Mouse (Mus musculus): ENCODE measurements around the gene Chdh. TPM values are rescaled to one million over a fixed set of nuclear protein-coding genes. Genes with fewer than 3 reads are reported as not detected.

The Chdh gene
- polyA plus RNA-seq, 1 experiment from 2014 or later, result 4.3 TPM

- H3K9ac ChIP-seq (ENCODE audit: low read depth, low read length), result no peak overlapping the region
- no peak overlapping the region for H3K4me2 ChIP-seq (ENCODE audit: low read length)
- H3K9me3 ChIP-seq (replicated peaks; ENCODE audit: low read length), result no peaks in the 10 kb centered on the region
- H3K4me1 ChIP-seq (replicated peaks; ENCODE audit: insufficient read depth, low read length), result no peaks in the 10 kb centered on the region
- WGBS, result 92% methylated on average over 4 of the region's 4 CpGs
- no peak overlapping the region for H3K27ac ChIP-seq
- peaks cover 55% of the 10 kb centered on the region for H3K36me3 ChIP-seq (ENCODE audit: insufficient read depth, low read length)
- no peak for TF ChIP-seq CTCF (IDR thresholded peaks at IDR 0.05; ENCODE audit: low read depth)
- ATAC-seq (replicated peaks; ENCODE audit: low FRiP score, low read depth) (no peak), DNase-seq (ENCODE audit: low spot score) (no peak)
- H3K4me3 ChIP-seq (replicated peaks; ENCODE audit: low read depth, low read length), result no peak overlapping the region
- no peaks in the 10 kb centered on the region for H3K27me3 ChIP-seq (ENCODE audit: insufficient read depth, low read length)
These were observed 13.8 kb upstream of the Chdh start for GRCm38 (mm10) chr14:29994976-29995375.

- Histone ChIP-seq H3K4me1 (replicated peaks; ENCODE audit: insufficient read depth, low read length) (no peaks in the 10 kb centered on the region), H3K9me3 (replicated peaks; ENCODE audit: low read length) (no peaks in the 10 kb centered on the region), H3K4me3 (replicated peaks; ENCODE audit: low read depth, low read length) (no peak overlapping the region), H3K27ac (peak overlapping the region; percentile 31; the same call in 1 of the 2 replicates), H3K4me2 (ENCODE audit: low read length) (no peak overlapping the region), H3K27me3 (ENCODE audit: insufficient read depth, low read length) (no peaks in the 10 kb centered on the region), H3K36me3 (ENCODE audit: insufficient read depth, low read length) (peaks cover 43% of the 10 kb centered on the region), H3K9ac (ENCODE audit: low read depth, low read length) (no peak overlapping the region)
- no peak for TF ChIP-seq CTCF (IDR thresholded peaks at IDR 0.05; ENCODE audit: low read depth)
- peak; percentile 89 for ATAC-seq (replicated peaks; ENCODE audit: low FRiP score, low read depth)
- peak; percentile 41 for DNase-seq (ENCODE audit: low spot score)
- 73% methylated on average over 11 of the region's 11 CpGs for WGBS
These were observed 12.6 kb upstream of the Chdh start for GRCm38 (mm10) chr14:29996000-29996751.

GRCm38 (mm10) chr14:29997345-29997744, 11.5 kb upstream of the Chdh start:
- no peak for TF ChIP-seq CTCF (IDR thresholded peaks at IDR 0.05; ENCODE audit: low read depth)
- Histone ChIP-seq H3K9me3 (replicated peaks; ENCODE audit: low read length) (no peaks in the 10 kb centered on the region), H3K4me1 (replicated peaks; ENCODE audit: insufficient read depth, low read length) (no peaks in the 10 kb centered on the region), H3K36me3 (ENCODE audit: insufficient read depth, low read length) (peaks cover 31% of the 10 kb centered on the region), H3K27me3 (ENCODE audit: insufficient read depth, low read length) (no peaks in the 10 kb centered on the region), H3K9ac (ENCODE audit: low read depth, low read length) (no peak overlapping the region), H3K4me2 (ENCODE audit: low read length) (no peak overlapping the region), H3K4me3 (replicated peaks; ENCODE audit: low read depth, low read length) (no peak overlapping the region), H3K27ac (no peak overlapping the region)
- DNase-seq (ENCODE audit: low spot score) (no peak), ATAC-seq (replicated peaks; ENCODE audit: low FRiP score, low read depth) (no peak)

- Histone ChIP-seq H3K4me3 (replicated peaks; ENCODE audit: low read depth, low read length) (no peak overlapping the region), H3K4me1 (replicated peaks; ENCODE audit: insufficient read depth, low read length) (no peaks in the 10 kb centered on the region), H3K27me3 (ENCODE audit: insufficient read depth, low read length) (no peaks in the 10 kb centered on the region), H3K9ac (ENCODE audit: low read depth, low read length) (no peak overlapping the region), H3K36me3 (ENCODE audit: insufficient read depth, low read length) (peaks cover 16% of the 10 kb centered on the region), H3K9me3 (replicated peaks; ENCODE audit: low read length) (no peaks in the 10 kb centered on the region), H3K4me2 (ENCODE audit: low read length) (no peak overlapping the region), H3K27ac (no peak overlapping the region)
- no peak for TF ChIP-seq CTCF (IDR thresholded peaks at IDR 0.05; ENCODE audit: low read depth)
- ATAC-seq (replicated peaks; ENCODE audit: low FRiP score, low read depth) (no peak), DNase-seq (ENCODE audit: low spot score) (no peak)
- WGBS, result 80% methylated on average over 13 of the region's 13 CpGs
These were observed 9.9 kb upstream of the Chdh start for GRCm38 (mm10) chr14:29998747-29999474.

DNA sequence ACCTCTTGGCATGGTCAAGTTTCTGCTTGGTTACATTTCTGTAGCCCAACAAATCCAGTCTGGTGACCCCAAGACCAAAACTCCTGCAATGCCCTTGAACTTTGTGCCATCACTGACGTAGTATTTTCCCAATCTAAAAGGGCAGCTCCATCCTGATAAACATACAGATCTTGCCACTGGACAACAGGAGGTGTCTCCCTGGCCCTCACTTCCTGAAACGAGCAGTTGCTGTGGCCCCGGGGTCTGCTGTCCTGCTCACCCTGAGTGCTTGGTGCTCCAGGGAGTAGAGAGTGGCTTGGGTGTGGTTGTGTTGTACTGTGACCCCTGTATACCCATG, 9.4 kb upstream of the Chdh start:
- no peaks in the 10 kb centered on the region for H3K4me1 ChIP-seq (replicated peaks; ENCODE audit: insufficient read depth, low read length)
- no peak overlapping the region for H3K27ac ChIP-seq
- WGBS, result 86% methylated on average over 3 of the region's 3 CpGs
- H3K4me3 ChIP-seq (replicated peaks; ENCODE audit: low read depth, low read length), result no peak overlapping the region
- no peaks in the 10 kb centered on the region for H3K9me3 ChIP-seq (replicated peaks; ENCODE audit: low read length)
- no peak for TF ChIP-seq CTCF (IDR thresholded peaks at IDR 0.05; ENCODE audit: low read depth)
- H3K4me2 ChIP-seq (ENCODE audit: low read length), result no peak overlapping the region
- DNase-seq (ENCODE audit: low spot score), result no peak
- peaks cover 10% of the 10 kb centered on the region for H3K36me3 ChIP-seq (ENCODE audit: insufficient read depth, low read length)
- no peaks in the 10 kb centered on the region for H3K27me3 ChIP-seq (ENCODE audit: insufficient read depth, low read length)
- no peak for ATAC-seq (replicated peaks; ENCODE audit: low FRiP score, low read depth)
- no peak overlapping the region for H3K9ac ChIP-seq (ENCODE audit: low read depth, low read length)

DNA sequence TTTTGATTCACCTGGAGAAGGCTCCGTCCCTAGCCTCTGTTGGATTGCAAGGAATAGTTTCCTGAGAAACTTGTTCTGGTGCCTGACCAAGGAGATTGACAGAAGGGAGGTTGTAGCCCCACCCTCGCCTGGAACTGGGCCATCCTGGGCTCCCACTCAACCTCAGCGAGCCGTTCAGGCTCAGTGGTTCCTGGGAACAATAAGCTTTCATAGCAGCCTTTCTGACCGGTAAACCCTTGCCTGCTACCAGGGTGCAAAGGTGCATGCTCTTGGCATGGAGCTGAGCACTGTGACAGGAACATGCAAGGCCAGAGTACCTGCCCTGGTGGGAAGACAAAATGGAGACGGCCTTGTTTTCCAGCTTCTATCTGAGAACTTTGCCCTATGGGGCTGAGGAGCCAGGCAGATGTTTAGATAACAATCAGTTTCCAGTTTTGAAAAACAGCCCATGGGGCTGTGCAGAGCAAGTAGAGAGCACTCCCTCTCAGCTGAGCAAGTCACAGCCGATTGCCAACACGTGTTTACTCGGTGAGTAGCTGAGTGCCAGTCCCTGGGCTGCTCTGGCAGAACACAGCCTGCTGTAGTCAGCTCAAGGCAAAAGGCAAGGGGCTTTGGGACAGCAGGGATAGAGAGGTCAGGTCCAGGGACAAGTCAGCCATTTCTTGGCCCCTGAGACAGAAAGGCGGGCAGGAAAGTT, 1.2 kb downstream of the Chdh start:
- Histone ChIP-seq H3K4me2 (ENCODE audit: low read length) (peak overlapping the region; percentile 87), H3K4me1 (replicated peaks; ENCODE audit: insufficient read depth, low read length) (peaks cover 12% of the 10 kb centered on the region; the same call in 1 of the 2 replicates), H3K4me3 (replicated peaks; ENCODE audit: low read depth, low read length) (peak overlapping the region; percentile 46; the same call in 1 of the 2 replicates), H3K36me3 (ENCODE audit: insufficient read depth, low read length) (no peaks in the 10 kb centered on the region), H3K9me3 (replicated peaks; ENCODE audit: low read length) (no peaks in the 10 kb centered on the region), H3K9ac (ENCODE audit: low read depth, low read length) (peak overlapping the region; percentile 58; the same call in 1 of the 2 replicates), H3K27ac (peak overlapping the region; percentile 85), H3K27me3 (ENCODE audit: insufficient read depth, low read length) (no peaks in the 10 kb centered on the region)
- ATAC-seq (replicated peaks; ENCODE audit: low FRiP score, low read depth) (peak; percentile 81), DNase-seq (ENCODE audit: low spot score) (peak; percentile 60)
- WGBS, result 45% methylated on average over 10 of the region's 10 CpGs
- no peak for TF ChIP-seq CTCF (IDR thresholded peaks at IDR 0.05; ENCODE audit: low read depth)
